Mouse (Mus musculus) heart, adult 2 months (tissue): ENCODE measurements around the gene Cdkl3.
"Not testable (repeated sequence)": the region's sequence is repeated elsewhere in the genome, so short reads cannot be mapped to it uniquely, and the experiment has no call there.

ENCODE experiments used
- CTCF ChIP-seq: fragments of 200-600 bp; IDR thresholded peaks from 2 replicates; pipeline ENCODE4 v1.8.1; 2022; ENCODE audit warnings: antibody characterized with exemption, mild to moderate bottlenecking, moderate library complexity
- POLR2A ChIP-seq: fragments of 200-500 bp; IDR thresholded peaks from 2 replicates; pipeline ENCODE4 v1.6.1; 2011; ENCODE audit warnings: mild to moderate bottlenecking, low read depth, low read length, control low read depth; ENCODE audit not compliant: insufficient read depth

GRCm38 (mm10) chr11:52120415-52120814 is 116.4 kb downstream of the Cdkl3 start:
- peak; percentile 57 for TF ChIP-seq CTCF
- TF ChIP-seq POLR2A = not testable (repeated sequence)
